In the genomic region with DNA sequence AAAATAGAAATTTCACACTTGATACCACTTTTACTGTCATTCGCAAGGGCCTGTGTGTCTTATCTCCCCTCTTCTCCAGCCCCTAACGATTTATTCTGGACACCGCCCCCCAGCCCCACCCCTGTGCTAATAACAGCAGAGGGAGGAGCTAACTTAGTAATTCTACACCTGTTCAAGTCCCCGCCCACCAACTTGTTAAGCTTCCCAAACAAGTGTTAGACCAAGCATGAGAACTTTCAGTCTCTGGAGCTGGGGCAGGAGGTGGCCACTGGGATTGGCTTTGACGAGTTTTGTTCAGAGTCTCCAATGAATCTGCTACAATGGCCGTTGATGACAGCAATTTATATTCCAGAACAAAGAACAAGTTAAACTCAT, we compare ENCODE assay signal across 8 mouse cellular contexts.
DNase-seq lines count a peak whose midpoint lies in the region; ATAC-seq lines count a peak whose summit lies in the region.

No protein-coding gene starts in this region.

- H3K4me2 ChIP-seq in forebrain, embryonic 14.5 days (ENCODE audit: low read length): peak overlapping the region; percentile 66
- peak overlapping the region; percentile 64 for H3K4me2 ChIP-seq in hindbrain, embryonic 11.5 days (replicated peaks; ENCODE audit: low read depth, low read length)
- H3K4me2 ChIP-seq in limb, embryonic 12.5 days: peak overlapping the region; percentile 68
- peak overlapping the region; percentile 61 for H3K4me2 ChIP-seq in midbrain, embryonic 11.5 days

- no peaks in the 10 kb centered on the region for H3K36me3 ChIP-seq in forebrain, embryonic 14.5 days (ENCODE audit: control insufficient read depth, insufficient read depth, low read length)
- no peaks in the 10 kb centered on the region for H3K36me3 ChIP-seq in hindbrain, embryonic 11.5 days (ENCODE audit: control insufficient read depth, insufficient read depth, low read length)
- H3K36me3 ChIP-seq in limb, embryonic 12.5 days: no peaks in the 10 kb centered on the region
- H3K36me3 ChIP-seq in midbrain, embryonic 11.5 days (ENCODE audit: control insufficient read depth, insufficient read depth, low read length): no peaks in the 10 kb centered on the region

- peak; percentile 52 for DNase-seq in CD4-positive, CD25-positive, alpha-beta regulatory T cell, adult 2 months (ENCODE audit: low read depth, low spot score)
- DNase-seq in adrenal gland, adult 2 months: peak; percentile 39
- peak; percentile 55 for DNase-seq in forebrain, embryonic 14.5 days (ENCODE audit: low spot score)
- DNase-seq in hindbrain, embryonic 11.5 days (ENCODE audit: low spot score): peak; percentile 63
- no peak for DNase-seq in midbrain, embryonic 11.5 days (ENCODE audit: low spot score, missing footprints)
- DNase-seq in testis, postnatal 14 days (ENCODE audit: low spot score): peak; percentile 38
- DNase-seq in c-Kit-positive CD71-positive TER-119-positive erythroid progenitor cells, embryonic 14.5 days (ENCODE audit: low spot score): no peak

- 3% methylated on average over 6 of the region's 6 CpGs for WGBS in forebrain, embryonic 14.5 days
- 5% methylated on average over 6 of the region's 6 CpGs for WGBS in hindbrain, embryonic 11.5 days
- WGBS in limb, embryonic 12.5 days: 2% methylated on average over 6 of the region's 6 CpGs
- WGBS in midbrain, embryonic 11.5 days: 4% methylated on average over 6 of the region's 6 CpGs

- peak overlapping the region; percentile 28 for H3K4me3 ChIP-seq in forebrain, embryonic 14.5 days (ENCODE audit: low read depth, low read length)
- peak overlapping the region; percentile 32 for H3K4me3 ChIP-seq in hindbrain, embryonic 11.5 days (ENCODE audit: low read depth, low read length)
- peak overlapping the region; percentile 42 for H3K4me3 ChIP-seq in limb, embryonic 12.5 days (replicated peaks)
- peak overlapping the region; percentile 28 for H3K4me3 ChIP-seq in midbrain, embryonic 11.5 days (ENCODE audit: low read depth, low read length)

- no peak overlapping the region for H3K27ac ChIP-seq in forebrain, embryonic 14.5 days (ENCODE audit: low read depth, low read length)
- no peak overlapping the region for H3K27ac ChIP-seq in hindbrain, embryonic 11.5 days (ENCODE audit: low read depth, low read length)
- H3K27ac ChIP-seq in limb, embryonic 12.5 days: no peak overlapping the region
- H3K27ac ChIP-seq in midbrain, embryonic 11.5 days (ENCODE audit: low read depth, low read length): no peak overlapping the region

- H3K4me1 ChIP-seq in forebrain, embryonic 14.5 days (ENCODE audit: control insufficient read depth, insufficient read depth, low read length): peaks cover 6% of the 10 kb centered on the region; the same call in 1 of the 2 replicates
- no peaks in the 10 kb centered on the region for H3K4me1 ChIP-seq in hindbrain, embryonic 11.5 days (replicated peaks; ENCODE audit: control insufficient read depth, insufficient read depth, low read length)
- peaks cover 9% of the 10 kb centered on the region for H3K4me1 ChIP-seq in limb, embryonic 12.5 days (replicated peaks)
- 0 out of 2 replicates have a peak, but pooled peaks cover 3% of the 10 kb centered on the region for H3K4me1 ChIP-seq in midbrain, embryonic 11.5 days (ENCODE audit: control insufficient read depth, insufficient read depth, low read length)

- peak; percentile 33; the same call in 1 of the 2 replicates for ATAC-seq in forebrain, embryonic 14.5 days
- ATAC-seq in hindbrain, embryonic 11.5 days (ENCODE audit: low FRiP score): peak; percentile 66
- ATAC-seq in limb, embryonic 12.5 days (ENCODE audit: insufficient number of reproducible peaks, insufficient read depth, low FRiP score, low TSS enrichment, low read depth): peak; percentile 53; the same call in 1 of the 2 replicates
- ATAC-seq in midbrain, embryonic 11.5 days (ENCODE audit: low FRiP score): peak; percentile 79

- H3K27me3 ChIP-seq in forebrain, embryonic 14.5 days (replicated peaks; ENCODE audit: control insufficient read depth, insufficient read depth, low read length): no peaks in the 10 kb centered on the region
- no peaks in the 10 kb centered on the region for H3K27me3 ChIP-seq in hindbrain, embryonic 11.5 days (ENCODE audit: control insufficient read depth, insufficient read depth, low read length)
- no peaks in the 10 kb centered on the region; the same call in 1 of the 2 replicates for H3K27me3 ChIP-seq in limb, embryonic 12.5 days
- H3K27me3 ChIP-seq in midbrain, embryonic 11.5 days (ENCODE audit: control insufficient read depth, insufficient read depth, low read length): no peaks in the 10 kb centered on the region

- peak overlapping the region; percentile 50 for H3K9ac ChIP-seq in forebrain, embryonic 14.5 days (ENCODE audit: low read length)
- no peak overlapping the region for H3K9ac ChIP-seq in hindbrain, embryonic 11.5 days (ENCODE audit: low read depth, low read length)
- H3K9ac ChIP-seq in limb, embryonic 12.5 days (replicated peaks): peak overlapping the region; percentile 24; the same call in 1 of the 2 replicates
- H3K9ac ChIP-seq in midbrain, embryonic 11.5 days (ENCODE audit: low read length): peak overlapping the region; percentile 49; the same call in 1 of the 2 replicates

- H3K9me3 ChIP-seq in forebrain, embryonic 14.5 days (replicated peaks; ENCODE audit: control insufficient read depth, low read length): no peaks in the 10 kb centered on the region
- H3K9me3 ChIP-seq in hindbrain, embryonic 11.5 days (ENCODE audit: control insufficient read depth, low read length): no peaks in the 10 kb centered on the region
- no peaks in the 10 kb centered on the region for H3K9me3 ChIP-seq in limb, embryonic 12.5 days
- no peaks in the 10 kb centered on the region for H3K9me3 ChIP-seq in midbrain, embryonic 11.5 days (ENCODE audit: control insufficient read depth, low read length)

Comparison
In these comparisons a context has a peak if more than half of its experiments do, and no peak if none do; other contexts are left out.
1. DNase-seq: peak in CD4-positive, CD25-positive, alpha-beta regulatory T cell, adult 2 months (single experiment), adrenal gland, adult 2 months (single experiment), forebrain, embryonic 14.5 days (single experiment), hindbrain, embryonic 11.5 days (single experiment) and testis, postnatal 14 days (single experiment); none in midbrain, embryonic 11.5 days (single experiment) and c-Kit-positive CD71-positive TER-119-positive erythroid progenitor cells, embryonic 14.5 days (single experiment).
2. Peak in every context shown above with its lines, with median percentiles within 50 percentile points of each other: ATAC-seq, H3K4me2 ChIP-seq and H3K4me3 ChIP-seq.